Mouse (Mus musculus) embryonic fibroblast, embryonic 13.5 days (primary cell): ENCODE data around the gene D930020B18Rik.

Experiments used
- CTCF ChIP-seq: IDR thresholded peaks from 2 replicates; pipeline ENCODE4 v1.5.1; 2011; ENCODE audit warnings: mild to moderate bottlenecking, control low read depth, low read length, moderate library complexity, borderline replicate concordance; ENCODE audit not compliant: insufficient read depth
- POLR2A ChIP-seq: IDR thresholded peaks from 2 replicates; pipeline ENCODE4 v1.6.1; 2011; ENCODE audit warnings: low read depth, mild to moderate bottlenecking, control low read depth, low read length, moderate library complexity

- TF ChIP-seq POLR2A (no peak), CTCF (no peak)
Measured at GRCm38 (mm10) chr10:121634159-121634558, 7.2 kb upstream of the D930020B18Rik start.
